Mouse (Mus musculus): ENCODE results near the gene Ppp4r2.

Gene Ppp4r2

GRCm38 (mm10) chr6:100885376-100885775 lies 52.0 kb downstream of the Ppp4r2 start:
- no peak for DNase-seq

- no peak for DNase-seq
Measured at GRCm38 (mm10) chr6:100887012-100887411, 53.6 kb downstream of the Ppp4r2 start.

GRCm38 (mm10) chr6:100889340-100889739 lies 55.9 kb downstream of the Ppp4r2 start:
- no peak for DNase-seq

- DNase-seq, result no peak
Measured at GRCm38 (mm10) chr6:100892489-100892888, 59.1 kb downstream of the Ppp4r2 start.

GRCm38 (mm10) chr6:100893073-100893472 lies 59.7 kb downstream of the Ppp4r2 start:
- DNase-seq, result no peak

- no peak for DNase-seq
Measured at GRCm38 (mm10) chr6:100895183-100895582, 61.8 kb downstream of the Ppp4r2 start.

GRCm38 (mm10) chr6:100896883-100897282 lies 63.5 kb downstream of the Ppp4r2 start:
- no peak for DNase-seq

GRCm38 (mm10) chr6:100904463-100904862 lies 71.0 kb downstream of the Ppp4r2 start:
- DNase-seq, result no peak

- no peak for DNase-seq
Measured at GRCm38 (mm10) chr6:100910136-100910675, 76.8 kb downstream of the Ppp4r2 start.

Measured in lung, adult 18-20 months (tissue).